Mouse (Mus musculus) G1E (cell line): ENCODE results near the gene Rps3.

ENCODE experiments used
- CTCF ChIP-seq: IDR thresholded peaks from 2 replicates; pipeline ENCODE4 v1.5.1; 2012; ENCODE audit warnings: low read depth, low read length, inconsistent platforms, mixed read lengths
- GATA1 ChIP-seq: IDR thresholded peaks from 2 replicates; pipeline ENCODE4 v1.6.1; 2012; ENCODE audit warnings: borderline replicate concordance, low read length, inconsistent platforms, mixed read lengths
- GATA2 ChIP-seq: IDR thresholded peaks from 2 replicates; pipeline ENCODE4 v1.6.1; 2012; ENCODE audit warnings: low read depth, low read length, inconsistent platforms, borderline replicate concordance
- POLR2AphosphoS5 ChIP-seq: IDR thresholded peaks from 2 replicates; pipeline ENCODE4 v1.6.1; 2012; ENCODE audit warnings: low read depth, low read length, inconsistent platforms; ENCODE audit not compliant: insufficient replicate concordance
- TAL1 ChIP-seq: conservative IDR thresholded peaks from 2 replicates; pipeline ENCODE4 v1.6.1; 2012; ENCODE audit warnings: low read depth, low read length, inconsistent platforms, mixed read lengths

DNA sequence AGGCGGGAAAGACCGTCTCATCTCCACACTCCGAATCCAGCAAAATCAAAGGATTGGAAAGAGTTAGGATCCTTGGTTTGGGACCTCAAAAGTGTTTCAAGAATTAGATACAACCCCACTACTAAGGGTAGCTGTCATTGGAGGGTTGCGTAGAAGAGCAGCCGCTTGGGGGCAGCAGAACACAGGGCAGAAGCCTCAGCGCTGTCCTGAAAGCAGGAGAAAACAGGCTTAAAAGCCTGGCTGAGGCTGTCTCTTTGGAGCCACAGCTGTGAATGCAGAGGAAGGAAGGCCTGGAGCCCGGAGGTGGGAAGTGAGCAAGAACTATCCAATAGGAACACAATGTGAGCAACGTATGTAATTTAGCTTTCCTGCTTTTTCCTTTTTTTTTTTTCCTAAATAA is 16.7 kb upstream of the Rps3 start:
- TF ChIP-seq CTCF (peak; percentile 65), POLR2AphosphoS5 (no peak), GATA1 (no peak), TAL1 (no peak), GATA2 (no peak)
